Mouse (Mus musculus): ENCODE data around the gene Ppm1l. TPM values are rescaled to one million over a fixed set of nuclear protein-coding genes. Genes with fewer than 3 reads are reported as not detected.
A peak's percentile ranks its signal among the peaks of the same experiment; 100 is the strongest.

Ppm1l gene
- total RNA-seq, 2 experiments from 2014 or later: 49.7 to 54.0 TPM

GRCm38 (mm10) chr3:69497178-69497577 is 180.5 kb downstream of the Ppm1l start:
- DNase-seq: no peak

- DNase-seq: no peak
Measured at GRCm38 (mm10) chr3:69502009-69502408, 185.3 kb downstream of the Ppm1l start.

GRCm38 (mm10) chr3:69502527-69502926 is 185.9 kb downstream of the Ppm1l start:
- DNase-seq: no peak

GRCm38 (mm10) chr3:69505090-69505489 is 188.4 kb downstream of the Ppm1l start:
- DNase-seq: no peak

GRCm38 (mm10) chr3:69506352-69506751 is 189.7 kb downstream of the Ppm1l start:
- DNase-seq: no peak

GRCm38 (mm10) chr3:69509411-69509952 is 192.8 kb downstream of the Ppm1l start:
- DNase-seq: no peak

- DNase-seq: no peak
Measured at GRCm38 (mm10) chr3:69511881-69512280, 195.2 kb downstream of the Ppm1l start.

- DNase-seq: no peak
Measured at GRCm38 (mm10) chr3:69512402-69512801, 195.7 kb downstream of the Ppm1l start.

- DNase-seq: no peak
Measured at GRCm38 (mm10) chr3:69515730-69516350, 199.2 kb downstream of the Ppm1l start.

GRCm38 (mm10) chr3:69519188-69519587 is 202.5 kb downstream of the Ppm1l start:
- no peak for DNase-seq

GRCm38 (mm10) chr3:69519789-69520558 is 203.3 kb downstream of the Ppm1l start:
- DNase-seq: no peak

GRCm38 (mm10) chr3:69522270-69522669 is 205.6 kb downstream of the Ppm1l start:
- no peak for DNase-seq

GRCm38 (mm10) chr3:69524356-69525071 is 207.9 kb downstream of the Ppm1l start:
- DNase-seq: no peak

- no peak for DNase-seq
Measured at GRCm38 (mm10) chr3:69525072-69525529, 208.4 kb downstream of the Ppm1l start.

- DNase-seq: no peak
Measured at GRCm38 (mm10) chr3:69527384-69527783, 210.7 kb downstream of the Ppm1l start.

GRCm38 (mm10) chr3:69529576-69529975 is 212.9 kb downstream of the Ppm1l start:
- no peak for DNase-seq

GRCm38 (mm10) chr3:69531511-69531910 is 214.8 kb downstream of the Ppm1l start:
- DNase-seq: no peak

GRCm38 (mm10) chr3:69532687-69533086 is 216.0 kb downstream of the Ppm1l start:
- no peak for DNase-seq

- DNase-seq: no peak
Measured at GRCm38 (mm10) chr3:69535486-69535885, 218.8 kb downstream of the Ppm1l start.

- no peak for DNase-seq
Measured at GRCm38 (mm10) chr3:69535941-69536647, 219.4 kb downstream of the Ppm1l start.

- DNase-seq: peak; percentile 60 to 67
Measured at GRCm38 (mm10) chr3:69542962-69543361, 226.3 kb downstream of the Ppm1l start.

- DNase-seq: no peak
Measured at GRCm38 (mm10) chr3:69543730-69544129, 227.1 kb downstream of the Ppm1l start.

Measured in layer of hippocampus, postnatal 36 days (tissue).